28 mouse cellular contexts compared by ENCODE assay signal in genomic region chr4:95621046-95621445, GRCm38 (mm10).
DNase-seq lines count a peak whose midpoint lies in the region; ATAC-seq and TF ChIP-seq lines count a peak whose summit lies in the region.
"Had no signal": no experiment of that assay in that cellular context is flagged by ENCODE, and none has a peak within 500 bp of the region (broad histone marks: within the 10 kb centered on the region; RNA-seq: fewer than 3 reads in every experiment).

No protein-coding gene starts in this region.

- H3K4me1 ChIP-seq in kidney, postnatal 0 days (replicated peaks; ENCODE audit: insufficient read depth, low read length): no peaks in the 10 kb centered on the region
- H3K4me1 ChIP-seq in kidney, embryonic 15.5 days: peaks cover 5% of the 10 kb centered on the region
- H3K4me1 ChIP-seq in forebrain, embryonic 14.5 days (ENCODE audit: control insufficient read depth, insufficient read depth, low read length): no peaks in the 10 kb centered on the region
- H3K4me1 ChIP-seq: embryonic facial prominence, embryonic 12.5 days; heart, embryonic 15.5 days; hindbrain, embryonic 12.5 days; liver, embryonic 13.5 days; neural tube, embryonic 15.5 days had no signal

- ATAC-seq in kidney, postnatal 0 days (replicated peaks; ENCODE audit: low FRiP score, low read depth): no peak
- no peak for ATAC-seq in kidney, embryonic 15.5 days (replicated peaks; ENCODE audit: low FRiP score)
- no peak for ATAC-seq in forebrain, embryonic 14.5 days
- ATAC-seq: forebrain, postnatal 0 days; intestine, postnatal 0 days had no signal

- no peaks in the 10 kb centered on the region for H3K36me3 ChIP-seq in kidney, postnatal 0 days (ENCODE audit: insufficient read depth, low read length)
- H3K36me3 ChIP-seq in kidney, embryonic 15.5 days: no peaks in the 10 kb centered on the region
- H3K36me3 ChIP-seq in forebrain, embryonic 14.5 days (ENCODE audit: control insufficient read depth, insufficient read depth, low read length): no peaks in the 10 kb centered on the region
- H3K36me3 ChIP-seq: embryonic facial prominence, embryonic 12.5 days; G1E; heart, embryonic 15.5 days; hindbrain, embryonic 12.5 days; limb, embryonic 13.5 days; liver, embryonic 13.5 days; neural tube, embryonic 15.5 days had no signal

- H3K9ac ChIP-seq in kidney, postnatal 0 days (ENCODE audit: low read depth, low read length): no peak overlapping the region
- no peak overlapping the region for H3K9ac ChIP-seq in kidney, embryonic 15.5 days
- H3K9ac ChIP-seq in forebrain, embryonic 14.5 days (ENCODE audit: low read length): no peak overlapping the region
- H3K9ac ChIP-seq: embryonic facial prominence, embryonic 12.5 days; forebrain, postnatal 0 days; heart, embryonic 15.5 days; hindbrain, embryonic 12.5 days; limb, embryonic 13.5 days; liver, embryonic 13.5 days; neural tube, embryonic 15.5 days had no signal

- peak; percentile 62 to 76 for DNase-seq in adrenal gland, adult (ENCODE audit: inconsistent age in 2 of 2, low spot score in 1 of 2)
- no peak for DNase-seq in adrenal gland, postnatal 4 days (ENCODE audit: low spot score in 2 of 2)
- DNase-seq in kidney, postnatal 0 days (ENCODE audit: low spot score): peak; percentile 49
- DNase-seq in 3T3-L1 (ENCODE audit: low read depth, low spot score): peak; percentile 4
- DNase-seq in fibroblast of lung, adult 2 months (ENCODE audit: low read depth): peak; percentile 67
- DNase-seq in forebrain, embryonic 14.5 days (ENCODE audit: low spot score): no peak
- DNase-seq: cerebellum, adult 11 months; cerebellum, adult 9-10 months; cerebellum, postnatal 36 days; forebrain, postnatal 0 days; gastrocnemius, postnatal 10 days; kidney, adult 9 months; kidney, postnatal 36 days; liver, embryonic 13.5 days; lung, adult 18-20 months; lung, postnatal 10 days; midbrain, embryonic 14.5 days; right cerebral cortex, adult 18-20 months; spleen, adult 18-20 months; thymus, postnatal 14 days had no signal

- H3K27me3 ChIP-seq in kidney, postnatal 0 days (ENCODE audit: insufficient read depth, low read length): no peaks in the 10 kb centered on the region
- H3K27me3 ChIP-seq in kidney, embryonic 15.5 days: no peaks in the 10 kb centered on the region
- no peaks in the 10 kb centered on the region for H3K27me3 ChIP-seq in forebrain, embryonic 14.5 days (replicated peaks; ENCODE audit: control insufficient read depth, insufficient read depth, low read length)
- H3K27me3 ChIP-seq: embryonic facial prominence, embryonic 12.5 days; heart, embryonic 15.5 days; hindbrain, embryonic 12.5 days; limb, embryonic 13.5 days; liver, embryonic 13.5 days; neural tube, embryonic 15.5 days had no signal

- no peak overlapping the region for H3K4me2 ChIP-seq in kidney, postnatal 0 days (ENCODE audit: low read length)
- H3K4me2 ChIP-seq in kidney, embryonic 15.5 days: no peak overlapping the region
- H3K4me2 ChIP-seq in forebrain, embryonic 14.5 days (ENCODE audit: low read length): no peak overlapping the region
- H3K4me2 ChIP-seq: embryonic facial prominence, embryonic 12.5 days; heart, embryonic 15.5 days; hindbrain, embryonic 12.5 days; limb, embryonic 13.5 days; liver, embryonic 13.5 days; neural tube, embryonic 15.5 days had no signal

- 72% methylated on average over 3 of the region's 3 CpGs for WGBS in kidney, postnatal 0 days
- WGBS in kidney, embryonic 15.5 days: 73% methylated on average over 3 of the region's 3 CpGs
- 88% methylated on average over 3 of the region's 3 CpGs for WGBS in forebrain, embryonic 14.5 days

- no peak overlapping the region for H3K4me3 ChIP-seq in kidney, postnatal 0 days (replicated peaks; ENCODE audit: low read depth, low read length)
- H3K4me3 ChIP-seq in kidney, embryonic 15.5 days (replicated peaks): no peak overlapping the region
- no peak overlapping the region for H3K4me3 ChIP-seq in forebrain, embryonic 14.5 days (ENCODE audit: low read depth, low read length)
- H3K4me3 ChIP-seq: embryonic facial prominence, embryonic 12.5 days; heart, embryonic 15.5 days; hindbrain, embryonic 12.5 days; limb, embryonic 13.5 days; liver, embryonic 13.5 days; neural tube, embryonic 15.5 days had no signal

- no peak for TF ChIP-seq CTCF in kidney, postnatal 0 days (IDR thresholded peaks at IDR 0.05; ENCODE audit: low read depth)

- no peaks in the 10 kb centered on the region for H3K9me3 ChIP-seq in kidney, postnatal 0 days (replicated peaks; ENCODE audit: low read length)
- H3K9me3 ChIP-seq in kidney, embryonic 15.5 days (replicated peaks): no peaks in the 10 kb centered on the region
- no peaks in the 10 kb centered on the region for H3K9me3 ChIP-seq in forebrain, embryonic 14.5 days (replicated peaks; ENCODE audit: control insufficient read depth, low read length)
- H3K9me3 ChIP-seq: embryonic facial prominence, embryonic 12.5 days; G1E; heart, embryonic 15.5 days; hindbrain, embryonic 12.5 days; limb, embryonic 13.5 days; liver, embryonic 13.5 days; neural tube, embryonic 15.5 days had no signal

- H3K27ac ChIP-seq in kidney, postnatal 0 days: no peak overlapping the region
- H3K27ac ChIP-seq in kidney, embryonic 15.5 days: no peak overlapping the region
- no peak overlapping the region for H3K27ac ChIP-seq in forebrain, embryonic 14.5 days (ENCODE audit: low read depth, low read length)
- H3K27ac ChIP-seq: embryonic facial prominence, embryonic 12.5 days; heart, embryonic 15.5 days; hindbrain, embryonic 12.5 days; limb, embryonic 13.5 days; liver, embryonic 13.5 days; neural tube, embryonic 15.5 days had no signal

Comparison
In these comparisons a context has a peak if more than half of its experiments do, and no peak if none do; other contexts are left out.
1. DNase-seq: peak in adrenal gland, adult (2 of 2), kidney, postnatal 0 days (single experiment), 3T3-L1 (single experiment) and fibroblast of lung, adult 2 months (single experiment); none in adrenal gland, postnatal 4 days (0 of 2) and forebrain, embryonic 14.5 days (single experiment).